Mouse (Mus musculus) T-helper 17 cell (primary cell): ENCODE results near the gene Nkain2.

Experiments
- in situ Hi-C, 2 experiments: fragments of 300-600 bp; cut with MboI, MseI; formaldehyde crosslinking; loops; 1 replicate in 1 of 2; 2 replicates in 1 of 2; pipeline ENCODE4 v1.15.1; 2025; ENCODE audit warnings: high pct_unique_total_duplicates in 2 of 2

The Nkain2 gene

GRCm38 (mm10) chr10:32576559-32577275 is 313.5 kb downstream of the Nkain2 start:
- in situ Hi-C loops, result loop anchor here in 1 of 2 experiments (5.0 kb wide), 1 partner anchor 94 kb away; no protein-coding TSS in a partner anchor

GRCm38 (mm10) chr10:32557673-32558072 is 332.6 kb downstream of the Nkain2 start:
- in situ Hi-C loops, result no loop called here

- in situ Hi-C loops, result no loop called here
These were observed 354.2 kb downstream of the Nkain2 start for GRCm38 (mm10) chr10:32536057-32536456.

GRCm38 (mm10) chr10:32510821-32511220 is 379.4 kb downstream of the Nkain2 start:
- in situ Hi-C loops, result no loop called here

GRCm38 (mm10) chr10:32494591-32495182 is 395.6 kb downstream of the Nkain2 start:
- in situ Hi-C loops, result no loop called here

GRCm38 (mm10) chr10:32493600-32493999 is 396.7 kb downstream of the Nkain2 start:
- in situ Hi-C loops, result no loop called here

- in situ Hi-C loops, result no loop called here
These were observed 427.5 kb downstream of the Nkain2 start for GRCm38 (mm10) chr10:32462726-32463125.

- in situ Hi-C loops, result no loop called here
These were observed 450.2 kb downstream of the Nkain2 start for GRCm38 (mm10) chr10:32439932-32440519.

- in situ Hi-C loops, result no loop called here
These were observed 476.0 kb downstream of the Nkain2 start for GRCm38 (mm10) chr10:32414228-32414627.

GRCm38 (mm10) chr10:32411331-32411730 is 478.9 kb downstream of the Nkain2 start:
- in situ Hi-C loops, result no loop called here

GRCm38 (mm10) chr10:32400961-32401360 is 489.3 kb downstream of the Nkain2 start:
- in situ Hi-C loops, result no loop called here

- in situ Hi-C loops, result no loop called here
These were observed 496.3 kb downstream of the Nkain2 start for GRCm38 (mm10) chr10:32393859-32394521.

GRCm38 (mm10) chr10:32393326-32393725 is 496.9 kb downstream of the Nkain2 start:
- in situ Hi-C loops, result no loop called here

- in situ Hi-C loops, result no loop called here
These were observed 577.5 kb downstream of the Nkain2 start for GRCm38 (mm10) chr10:32312754-32313153.

- in situ Hi-C loops, result no loop called here
These were observed 589.2 kb downstream of the Nkain2 start for GRCm38 (mm10) chr10:32301024-32301597.

GRCm38 (mm10) chr10:32290487-32290886 is 599.8 kb downstream of the Nkain2 start:
- in situ Hi-C loops, result no loop called here

GRCm38 (mm10) chr10:32283690-32284089 is 606.6 kb downstream of the Nkain2 start:
- in situ Hi-C loops, result no loop called here

- in situ Hi-C loops, result no loop called here
These were observed 646.9 kb downstream of the Nkain2 start for GRCm38 (mm10) chr10:32243266-32243882.

GRCm38 (mm10) chr10:32241168-32241567 is 649.1 kb downstream of the Nkain2 start:
- in situ Hi-C loops, result no loop called here

- in situ Hi-C loops, result no loop called here
These were observed 707.3 kb downstream of the Nkain2 start for GRCm38 (mm10) chr10:32182951-32183350.

GRCm38 (mm10) chr10:32091354-32091753 is 798.9 kb downstream of the Nkain2 start:
- in situ Hi-C loops, result no loop called here
